Mouse (Mus musculus) adrenal gland, postnatal 4 days (tissue): ENCODE measurements around the gene Paqr3. TPM values are rescaled to one million over a fixed set of nuclear protein-coding genes. Genes with fewer than 3 reads are reported as not detected.

Experiments
- DNase-seq, 2 experiments: peaks; one replicate each; pipeline ENCODE4 v3.0.0; 2021 to 2022; ENCODE audit warnings: low spot score in 2 of 2, mixed read lengths in 2 of 2
- long read RNA-seq, 2 experiments: library from polyadenylated mRNA; stranded (forward); transcript quantifications; one replicate each; pipeline ENCODE4 v2.0.0; 2021
- total RNA-seq, 2 experiments: library from RNA; stranded (reverse); gene quantifications; 2 replicates each; pipeline ENCODE4 v1.2.3; 2021

Gene Paqr3
- total RNA-seq = 1 to 10 TPM; 6.0 to 6.8 TPM
- long read RNA-seq, experiment 1, partial matches to known transcripts = 1 of 4 reads
- long read RNA-seq, experiment 1, other reads (novel, unspliced or antisense) = 2 of 4 reads
- long read RNA-seq, experiment 2, partial matches to known transcripts = 1 of 8 reads
- long read RNA-seq, experiment 2, other reads (novel, unspliced or antisense) = 3 of 8 reads

GRCm38 (mm10) chr5:97111207-97111910 is at the start of gene Paqr3:
Gene Paqr3 (minus strand): TSS chr5:97111596.
- peak; percentile 91 to 93 for DNase-seq

GRCm38 (mm10) chr5:97154688-97155087 is 43.3 kb upstream of the Paqr3 start:
- no peak for DNase-seq

GRCm38 (mm10) chr5:97135331-97135730 is 23.9 kb upstream of the Paqr3 start:
- DNase-seq = no peak

GRCm38 (mm10) chr5:97129589-97129988 is 18.2 kb upstream of the Paqr3 start:
- no peak for DNase-seq

GRCm38 (mm10) chr5:97128242-97129226 is 17.1 kb upstream of the Paqr3 start:
- DNase-seq = no peak

GRCm38 (mm10) chr5:97127284-97127683 is 15.9 kb upstream of the Paqr3 start:
- DNase-seq = no peak

GRCm38 (mm10) chr5:97126005-97126404 is 14.6 kb upstream of the Paqr3 start:
- DNase-seq = no peak

- DNase-seq = no peak
Observed at GRCm38 (mm10) chr5:97125459-97125970, 14.1 kb upstream of the Paqr3 start.

GRCm38 (mm10) chr5:97124977-97125376 is 13.6 kb upstream of the Paqr3 start:
- no peak for DNase-seq

- DNase-seq = no peak
Observed at GRCm38 (mm10) chr5:97110697-97111096, 699 bp downstream of the Paqr3 start.

GRCm38 (mm10) chr5:97110133-97110532 is 1.3 kb downstream of the Paqr3 start:
- no peak for DNase-seq

- DNase-seq = no peak
Observed at GRCm38 (mm10) chr5:97108333-97108732, 3.1 kb downstream of the Paqr3 start.

GRCm38 (mm10) chr5:97099954-97100353 is 11.4 kb downstream of the Paqr3 start:
- DNase-seq = no peak

GRCm38 (mm10) chr5:97097631-97098041 is 13.8 kb downstream of the Paqr3 start:
- no peak for DNase-seq

GRCm38 (mm10) chr5:97095335-97095734 is 16.1 kb downstream of the Paqr3 start:
- no peak for DNase-seq

- DNase-seq = no peak
Observed at GRCm38 (mm10) chr5:97092970-97093369, 18.4 kb downstream of the Paqr3 start.

- no peak for DNase-seq
Observed at GRCm38 (mm10) chr5:97090034-97090784, 21.2 kb downstream of the Paqr3 start.

- no peak for DNase-seq
Observed at GRCm38 (mm10) chr5:97089426-97089825, 22.0 kb downstream of the Paqr3 start.

GRCm38 (mm10) chr5:97088231-97088630 is 23.2 kb downstream of the Paqr3 start:
- DNase-seq = no peak

GRCm38 (mm10) chr5:97087746-97088145 is 23.6 kb downstream of the Paqr3 start:
- no peak for DNase-seq
